Mouse (Mus musculus) brain, embryonic 14.5 days (tissue): Measurements from ENCODE around the gene Atp13a1.

Experiments used
- CTCF ChIP-seq: fragments of 200-500 bp; IDR thresholded peaks from 2 replicates; pipeline ENCODE4 v1.5.1; 2012; ENCODE audit warnings: inconsistent platforms, mild to moderate bottlenecking, moderate library complexity, borderline replicate concordance; ENCODE audit not compliant: insufficient read depth, insufficient read length; ENCODE audit errors: extremely low read depth
- POLR2A ChIP-seq: fragments of 200-500 bp; IDR thresholded peaks from 2 replicates; pipeline ENCODE4 v1.6.1; 2012; ENCODE audit warnings: mild to moderate bottlenecking, inconsistent platforms, borderline replicate concordance; ENCODE audit not compliant: poor library complexity, insufficient read depth, insufficient read length, severe bottlenecking; ENCODE audit errors: extremely low read depth

DNA sequence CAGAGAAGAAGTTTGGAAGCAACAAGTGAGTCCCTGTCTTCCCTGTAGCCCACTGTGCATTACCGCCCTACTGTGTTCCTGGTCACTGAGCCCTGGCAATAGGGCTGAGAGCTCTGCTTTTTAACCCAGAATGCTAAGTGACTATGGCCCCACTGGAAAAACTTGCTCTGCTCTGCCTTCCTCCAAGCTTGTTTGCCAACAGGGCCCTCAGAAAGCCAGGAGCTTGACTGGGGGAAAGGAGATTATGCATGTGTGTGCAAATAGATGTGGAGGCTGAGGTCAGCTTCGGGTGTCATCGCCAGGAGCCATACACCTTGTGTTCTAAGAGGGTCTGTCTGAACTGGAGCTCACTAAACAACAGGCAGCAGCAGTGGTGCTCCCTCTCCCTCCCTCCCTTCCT lies 3.1 kb downstream of the Atp13a1 start:
- TF ChIP-seq POLR2A (no peak), CTCF (no peak)
